Mouse (Mus musculus) bone marrow, adult 2 months (tissue): Measurements from ENCODE around the gene Rhbdf2. TPM values are rescaled to one million over a fixed set of nuclear protein-coding genes. Genes with fewer than 3 reads are reported as not detected.

Experiments used
- H3K27ac ChIP-seq: fragments of 200-500 bp; 2 replicates; pipeline ENCODE4 v1.5.1; 2012; ENCODE audit warnings: low read depth, mild to moderate bottlenecking, control low read depth, inconsistent platforms, low read length; ENCODE audit not compliant: control insufficient read depth, poor library complexity, insufficient read depth
- H3K4me1 ChIP-seq: fragments of 200-500 bp; 2 replicates; pipeline ENCODE4 v1.6.1; 2011; ENCODE audit warnings: low read length; ENCODE audit not compliant: control insufficient read depth, insufficient read depth
- H3K4me3 ChIP-seq: fragments of 200-500 bp; replicated peaks from 2 replicates; pipeline ENCODE3; 2011; ENCODE audit warnings: mild to moderate bottlenecking, low read depth, low read length, control low read depth; ENCODE audit not compliant: control insufficient read depth
- CTCF ChIP-seq: fragments of 200-500 bp; IDR thresholded peaks from 2 replicates; pipeline ENCODE4 v1.5.1; 2011; ENCODE audit warnings: low read length, control low read depth; ENCODE audit not compliant: control insufficient read depth, insufficient read depth
- POLR2A ChIP-seq: fragments of 200-500 bp; IDR thresholded peaks from 2 replicates; pipeline ENCODE4 v1.6.1; 2011; ENCODE audit warnings: low read depth, mild to moderate bottlenecking, control low read depth, low read length, borderline replicate concordance; ENCODE audit not compliant: control insufficient read depth
- WGBS: fragments of 180-500 bp; shearing (Covaris S2); methylation state at CpG from one replicate; pipeline ENCODE4 v1.1.7; 2018; 5-methylcytosine and 5-hydroxymethylcytosine counted together
- polyA plus RNA-seq: library from polyadenylated mRNA; stranded (reverse); fragments of >200 nt; gene quantifications from 2 replicates; pipeline ENCODE4 v1.2.4, GENCODE M21; 2011; ENCODE audit warnings: low replicate concordance; ENCODE audit not compliant: missing spikeins, insufficient read depth, insufficient read length

Gene Rhbdf2
- polyA plus RNA-seq, 1 experiment: 51.1 TPM

DNA sequence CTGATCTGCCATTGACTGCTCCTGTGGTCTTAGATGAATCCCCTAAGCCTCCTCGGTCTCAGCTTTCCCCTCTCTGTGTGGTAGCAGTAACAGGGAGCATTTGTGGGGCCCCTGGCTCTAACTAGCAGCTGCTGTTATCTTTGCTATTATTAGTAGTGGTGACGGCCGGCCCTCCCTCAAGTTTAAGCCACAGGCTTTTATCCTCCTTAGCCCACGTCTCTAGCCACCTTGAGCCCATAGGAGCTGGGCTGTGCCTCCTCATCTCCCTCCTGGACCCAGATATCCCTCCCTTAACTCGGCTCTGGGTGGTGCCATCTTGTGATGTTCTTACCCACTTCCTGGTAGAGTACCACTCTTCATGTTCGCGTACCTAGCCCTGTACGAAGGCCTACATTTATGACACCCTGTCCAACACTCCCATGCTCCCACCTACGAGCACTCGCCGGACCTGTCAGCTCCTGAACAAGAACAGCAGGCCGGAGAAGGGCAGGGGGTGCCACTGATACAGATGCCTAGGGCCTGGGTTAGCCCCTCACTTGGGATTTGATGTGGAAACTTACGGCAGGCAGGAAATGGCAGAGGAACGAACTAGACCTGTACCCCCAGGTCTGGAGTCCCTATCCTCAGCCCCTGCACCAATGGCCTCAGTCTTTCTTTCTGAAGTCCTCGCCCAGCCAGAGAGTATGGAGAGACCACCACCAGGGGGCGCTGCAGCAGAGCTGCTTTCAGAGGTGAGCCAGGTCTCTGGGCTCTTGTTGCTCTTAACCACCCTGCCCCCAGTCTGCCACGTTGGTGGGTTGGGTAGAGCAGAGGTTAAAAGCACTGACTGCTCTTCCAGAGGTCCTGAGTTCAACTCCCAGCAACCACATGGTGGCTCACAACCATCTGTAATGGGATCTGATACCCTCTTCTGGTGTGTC, 1.5 kb downstream of the Rhbdf2 start:
- Histone ChIP-seq H3K4me3 (no peak overlapping the region), H3K27ac (no peak overlapping the region), H3K4me1 (peaks cover 13% of the 10 kb centered on the region)
- TF ChIP-seq POLR2A (no peak), CTCF (peak; percentile 80)
- 63% methylated on average over 17 of the region's 17 CpGs for WGBS

GRCm38 (mm10) chr11:116624131-116624832, 2.5 kb downstream of the Rhbdf2 start:
- 12% methylated on average over 42 of the region's 42 CpGs for WGBS
- peak overlapping the region; percentile 74 for H3K4me3 ChIP-seq
- H3K4me1 ChIP-seq: peaks cover 17% of the 10 kb centered on the region
- H3K27ac ChIP-seq: peak overlapping the region; percentile 92
- no peak for TF ChIP-seq CTCF
- peak; percentile 49; the same call in 1 of the 2 replicates for TF ChIP-seq POLR2A

GRCm38 (mm10) chr11:116623281-116624124, 3.3 kb downstream of the Rhbdf2 start:
- TF ChIP-seq POLR2A: no peak
- TF ChIP-seq CTCF: no peak
- WGBS: 2% methylated on average over 40 of the region's 40 CpGs
- Histone ChIP-seq H3K4me1 (peaks cover 23% of the 10 kb centered on the region), H3K4me3 (peak overlapping the region; percentile 74), H3K27ac (peak overlapping the region; percentile 92)

DNA sequence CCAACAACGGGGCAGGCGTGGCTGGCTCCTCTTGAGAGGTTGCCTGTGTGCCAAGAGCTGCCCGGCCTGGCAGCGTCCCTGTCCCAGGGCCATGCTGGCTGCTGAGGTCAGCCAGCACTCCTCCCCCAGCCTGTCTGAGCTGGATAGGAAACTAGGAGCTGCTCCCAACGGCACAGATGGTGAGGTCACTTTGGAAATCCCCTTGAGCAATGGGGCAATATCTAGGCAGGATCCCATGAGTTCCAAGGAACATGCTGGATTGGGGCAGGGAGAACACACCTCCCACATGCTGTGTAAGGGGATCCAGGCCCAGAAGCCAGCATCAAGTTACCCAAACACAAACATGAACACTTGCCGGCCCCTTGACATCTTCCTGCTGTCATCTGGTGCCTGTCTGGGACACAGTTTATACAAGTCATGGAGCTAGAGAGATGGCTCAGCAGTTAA, 5.5 kb downstream of the Rhbdf2 start:
- H3K4me1 ChIP-seq: peaks cover 30% of the 10 kb centered on the region
- TF ChIP-seq CTCF: no peak
- TF ChIP-seq POLR2A: no peak; the same call in 1 of the 2 replicates
- H3K27ac ChIP-seq: peak overlapping the region; percentile 61
- WGBS: 49% methylated on average over 6 of the region's 6 CpGs
- H3K4me3 ChIP-seq: no peak overlapping the region

DNA sequence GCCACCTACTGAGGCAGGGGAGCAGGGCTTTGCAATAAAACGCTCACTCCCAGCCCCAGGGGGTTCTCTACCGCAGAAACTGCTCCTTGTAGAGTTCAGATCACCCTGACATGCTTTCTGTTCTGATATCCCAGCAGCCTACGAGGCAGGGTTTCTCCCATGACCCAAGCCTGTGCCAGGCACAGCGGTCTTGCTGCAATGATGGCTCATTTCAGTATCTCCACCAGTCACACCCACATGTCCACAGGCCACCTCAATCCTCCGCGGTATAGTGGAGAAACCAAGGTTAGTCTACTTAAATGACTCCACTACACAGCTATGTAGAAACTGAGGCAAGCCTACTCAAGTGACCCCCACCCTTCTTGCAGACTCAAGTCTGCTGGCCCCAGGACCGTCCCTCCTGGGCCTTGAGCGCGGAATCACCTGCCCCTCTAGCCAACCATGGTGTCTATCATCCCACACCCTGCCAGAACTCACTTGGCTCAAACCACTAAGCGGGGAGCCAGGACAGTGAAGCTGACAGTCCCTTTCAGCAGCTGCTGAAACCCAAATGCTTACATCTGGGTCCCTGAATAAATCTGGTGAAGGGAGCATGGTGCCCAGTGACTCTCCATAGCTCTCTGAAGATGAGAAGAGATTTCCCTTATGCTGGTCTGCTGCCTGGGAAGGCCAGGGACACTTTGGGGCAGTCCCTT, 6.1 kb downstream of the Rhbdf2 start:
- 70% methylated on average over 10 of the region's 10 CpGs for WGBS
- TF ChIP-seq POLR2A: no peak
- no peak for TF ChIP-seq CTCF
- Histone ChIP-seq H3K27ac (peak overlapping the region; percentile 61), H3K4me1 (peaks cover 31% of the 10 kb centered on the region), H3K4me3 (no peak overlapping the region)

DNA sequence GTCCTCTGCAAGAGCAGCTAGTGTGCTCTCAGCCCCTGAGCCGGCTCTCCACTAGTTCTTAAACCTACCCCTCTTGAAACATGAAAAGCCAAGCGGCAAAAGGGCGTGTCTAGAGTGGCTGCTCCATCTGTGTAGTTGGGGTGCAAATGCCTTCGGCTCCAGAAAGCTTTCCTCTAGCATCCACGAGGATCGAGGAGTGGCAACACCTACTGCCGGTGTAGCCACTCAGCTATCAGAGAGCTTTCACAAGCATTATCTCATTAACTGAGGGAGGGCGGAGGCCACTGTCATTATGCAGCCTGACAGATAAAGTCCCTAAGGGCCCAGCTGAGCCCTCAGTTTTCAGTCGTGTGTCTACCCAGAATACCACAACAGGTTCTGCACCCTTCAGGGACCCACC, 6.7 kb downstream of the Rhbdf2 start:
- TF ChIP-seq POLR2A (no peak), CTCF (no peak)
- WGBS: 59% methylated on average over 9 of the region's 9 CpGs
- no peak overlapping the region for H3K4me3 ChIP-seq
- H3K4me1 ChIP-seq: peaks cover 33% of the 10 kb centered on the region
- H3K27ac ChIP-seq: peak overlapping the region; percentile 61

DNA sequence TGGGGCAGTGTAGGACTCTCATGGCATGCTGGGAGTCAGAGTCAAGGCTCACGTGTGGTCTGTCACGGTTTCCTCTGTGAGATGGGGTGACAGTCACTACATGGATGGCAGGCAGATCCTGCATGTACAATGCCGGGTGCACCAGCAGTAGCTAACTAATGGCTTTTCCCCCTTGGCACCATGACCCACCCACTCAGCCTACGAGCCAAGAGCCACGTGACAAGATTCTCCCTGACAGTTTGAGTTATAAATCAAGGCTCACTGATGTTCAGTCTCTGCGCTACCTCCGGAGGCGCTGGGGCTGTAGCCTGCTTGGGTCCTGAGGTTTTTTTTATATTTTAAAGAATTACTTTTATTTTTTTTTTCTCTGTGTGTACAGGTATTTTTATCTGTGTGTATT, 7.3 kb downstream of the Rhbdf2 start:
- H3K4me3 ChIP-seq: no peak overlapping the region
- H3K4me1 ChIP-seq: peaks cover 36% of the 10 kb centered on the region
- TF ChIP-seq CTCF (no peak), POLR2A (no peak)
- 62% methylated on average over 8 of the region's 8 CpGs for WGBS
- no peak overlapping the region for H3K27ac ChIP-seq
